In the genomic region with DNA sequence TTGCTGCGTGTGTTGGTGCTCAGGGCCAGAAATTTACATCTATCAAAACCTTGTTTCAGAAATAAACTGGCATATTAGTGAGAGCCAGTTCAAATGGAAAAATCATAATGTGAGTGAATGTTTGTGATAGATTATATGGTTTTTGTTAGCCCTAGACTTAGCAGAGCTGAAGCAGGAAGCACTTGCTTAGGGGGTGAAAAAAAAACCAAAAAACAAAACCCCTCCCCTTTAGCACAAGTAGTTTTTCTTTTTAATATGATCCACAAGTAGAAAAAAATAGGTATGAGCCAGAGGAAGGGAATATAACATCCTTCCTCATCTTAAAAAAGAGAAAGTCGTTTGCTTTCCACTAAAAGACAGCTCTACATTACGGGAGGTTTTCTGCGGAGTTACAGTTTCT, we compare ENCODE assay signal across 8 mouse cellular contexts. TPM values are rescaled to one million over a fixed set of nuclear protein-coding genes. Genes with fewer than 3 reads are reported as not detected.
DNase-seq lines count a peak whose midpoint lies in the region; ATAC-seq and TF ChIP-seq lines count a peak whose summit lies in the region.

No protein-coding gene starts in this region.

- no peaks in the 10 kb centered on the region for H3K9me3 ChIP-seq in embryonic facial prominence, embryonic 14.5 days (ENCODE audit: control insufficient read depth, low read length)
- no peaks in the 10 kb centered on the region for H3K9me3 ChIP-seq in intestine, postnatal 0 days (ENCODE audit: control insufficient read depth)
- no peaks in the 10 kb centered on the region for H3K9me3 ChIP-seq in neural tube, embryonic 13.5 days

- no peak for ATAC-seq in embryonic facial prominence, embryonic 14.5 days (ENCODE audit: low read depth)
- ATAC-seq in intestine, postnatal 0 days: no peak
- no peak for ATAC-seq in neural tube, embryonic 13.5 days (ENCODE audit: low read depth)
- no peak for ATAC-seq in monocyte, adult 5-6 weeks (replicated peaks; ENCODE audit: insufficient number of reproducible peaks, low FRiP score, low TSS enrichment, poor library complexity, severe bottlenecking)

- no peak for DNase-seq in lung, adult 2 months
- no peak for DNase-seq in lung, postnatal 36 days
- no peak for DNase-seq in embryonic facial prominence, embryonic 14.5 days (ENCODE audit: low spot score)
- DNase-seq in layer of hippocampus, adult 18-20 months (ENCODE audit: low spot score in 2 of 2): no peak
- no peak for DNase-seq in cerebellum, postnatal 10 days

- no peak for TF ChIP-seq CTCF in lung, adult 2 months (IDR thresholded peaks at IDR 0.05; ENCODE audit: insufficient read depth, low read length)
- no peak for TF ChIP-seq CTCF in intestine, postnatal 0 days (IDR thresholded peaks at IDR 0.05; ENCODE audit: low read depth)

- no peak overlapping the region for H3K27ac ChIP-seq in embryonic facial prominence, embryonic 14.5 days (replicated peaks; ENCODE audit: low read depth, low read length)
- H3K27ac ChIP-seq in intestine, postnatal 0 days (ENCODE audit: low read depth, low read length): no peak overlapping the region
- no peak overlapping the region for H3K27ac ChIP-seq in neural tube, embryonic 13.5 days (replicated peaks)

- peak overlapping the region; percentile 96 for H3K9ac ChIP-seq in embryonic facial prominence, embryonic 14.5 days (ENCODE audit: low read depth, low read length)
- peak overlapping the region; percentile 94 for H3K9ac ChIP-seq in intestine, postnatal 0 days (ENCODE audit: low read depth, low read length)
- peak overlapping the region; percentile 95 for H3K9ac ChIP-seq in neural tube, embryonic 13.5 days

- no peaks in the 10 kb centered on the region for H3K27me3 ChIP-seq in embryonic facial prominence, embryonic 14.5 days (replicated peaks; ENCODE audit: control insufficient read depth, insufficient read depth, low read length)
- H3K27me3 ChIP-seq in intestine, postnatal 0 days (replicated peaks; ENCODE audit: control insufficient read depth, insufficient read depth, low read length): no peaks in the 10 kb centered on the region
- H3K27me3 ChIP-seq in neural tube, embryonic 13.5 days: no peaks in the 10 kb centered on the region

- H3K4me3 ChIP-seq in lung, adult 2 months (replicated peaks; ENCODE audit: extremely low read depth, low read depth, low read length): peak overlapping the region; percentile 97
- H3K4me3 ChIP-seq in embryonic facial prominence, embryonic 14.5 days (ENCODE audit: low read depth, low read length): peak overlapping the region; percentile 91
- peak overlapping the region; percentile 88 for H3K4me3 ChIP-seq in intestine, postnatal 0 days (ENCODE audit: low read depth, low read length)
- peak overlapping the region; percentile 93 for H3K4me3 ChIP-seq in neural tube, embryonic 13.5 days

- peaks cover 10% of the 10 kb centered on the region; the same call in 1 of the 2 replicates for H3K4me1 ChIP-seq in lung, adult 2 months (ENCODE audit: control insufficient read depth, insufficient read depth, low read length)
- peaks cover 15% of the 10 kb centered on the region for H3K4me1 ChIP-seq in embryonic facial prominence, embryonic 14.5 days (ENCODE audit: control insufficient read depth, insufficient read depth, low read length)
- H3K4me1 ChIP-seq in intestine, postnatal 0 days (replicated peaks; ENCODE audit: control insufficient read depth, insufficient read depth, low read length): 0 out of 2 replicates have a peak, but pooled peaks cover 2% of the 10 kb centered on the region
- H3K4me1 ChIP-seq in neural tube, embryonic 13.5 days (replicated peaks): peaks cover 40% of the 10 kb centered on the region

- H3K36me3 ChIP-seq in embryonic facial prominence, embryonic 14.5 days (ENCODE audit: control insufficient read depth, insufficient read depth, low read length): peaks cover 48% of the 10 kb centered on the region
- peaks cover 33% of the 10 kb centered on the region for H3K36me3 ChIP-seq in intestine, postnatal 0 days (ENCODE audit: control insufficient read depth, insufficient read depth)
- peaks cover 43% of the 10 kb centered on the region for H3K36me3 ChIP-seq in neural tube, embryonic 13.5 days

- WGBS in lung, adult 2 months: 16% methylated on average over 4 of the region's 4 CpGs
- WGBS in embryonic facial prominence, embryonic 14.5 days: 31% methylated on average over 4 of the region's 4 CpGs
- 18% methylated on average over 4 of the region's 4 CpGs for WGBS in intestine, postnatal 0 days
- 57% methylated on average over 4 of the region's 4 CpGs for WGBS in neural tube, embryonic 13.5 days

- no peak for TF ChIP-seq POLR2A in lung, adult 2 months (IDR thresholded peaks at IDR 0.05; ENCODE audit: borderline replicate concordance, extremely low read depth, low read depth, low read length)

- peak overlapping the region; percentile 73 for H3K4me2 ChIP-seq in embryonic facial prominence, embryonic 14.5 days (ENCODE audit: low read depth, low read length)
- peak overlapping the region; percentile 64 for H3K4me2 ChIP-seq in intestine, postnatal 0 days (replicated peaks; ENCODE audit: low read depth)
- peak overlapping the region; percentile 79 for H3K4me2 ChIP-seq in neural tube, embryonic 13.5 days

RNA-seq across cellular contexts. Expression of a gene that starts 22.8 kb away (rescaled TPM):
- polyA plus RNA-seq in lung, adult 2 months (2012; rRNA removed): 0.10 and 0.49 TPM in 2 replicates
- 47.5 and 56.6 TPM in 2 replicates for polyA plus RNA-seq in embryonic facial prominence, embryonic 14.5 days (2014; fragmentation: Nextera tagmentation; extraction: Ambion mirVana)
- polyA plus RNA-seq in intestine, postnatal 0 days (2015; fragmentation: Nextera tagmentation; extraction: Ambion mirVana): 15.6 and 18.7 TPM in 2 replicates
- 13.4 and 19.5 TPM in 2 replicates for polyA plus RNA-seq in neural tube, embryonic 13.5 days (2015; fragmentation: Nextera tagmentation; extraction: Ambion mirVana)
- total RNA-seq in layer of hippocampus, adult 18-20 months (2021): under 1 TPM; 0.51 to 0.62 TPM
- 0.67 to 2.8 TPM (median 1.3 TPM) in 3 replicates for total RNA-seq in monocyte, adult 5-6 weeks (2017)

RNA-seq across cellular contexts. Expression of a gene that starts 23.0 kb away (rescaled TPM):
- polyA plus RNA-seq in lung, adult 2 months (2012; rRNA removed): 0.81 and 1.3 TPM in 2 replicates
- 15.3 and 17.9 TPM in 2 replicates for polyA plus RNA-seq in embryonic facial prominence, embryonic 14.5 days (2014; fragmentation: Nextera tagmentation; extraction: Ambion mirVana)
- polyA plus RNA-seq in intestine, postnatal 0 days (2015; fragmentation: Nextera tagmentation; extraction: Ambion mirVana): 6.6 and 6.7 TPM in 2 replicates
- 5.1 and 7.8 TPM in 2 replicates for polyA plus RNA-seq in neural tube, embryonic 13.5 days (2015; fragmentation: Nextera tagmentation; extraction: Ambion mirVana)
- total RNA-seq in layer of hippocampus, adult 18-20 months (2021): 1 to 10 TPM in 1 of 2 experiments, under 1 TPM in 1; 0.79 to 1.2 TPM
- total RNA-seq in monocyte, adult 5-6 weeks (2017): 0.67 to 1.1 TPM in 2 of 3 replicates, not detected in the other

RNA-seq across cellular contexts. Expression of a gene that starts 47.8 kb away (rescaled TPM):
- polyA plus RNA-seq in lung, adult 2 months (2012; rRNA removed): 71.9 and 99.6 TPM in 2 replicates
- 68.5 and 69.6 TPM in 2 replicates for polyA plus RNA-seq in embryonic facial prominence, embryonic 14.5 days (2014; fragmentation: Nextera tagmentation; extraction: Ambion mirVana)
- polyA plus RNA-seq in intestine, postnatal 0 days (2015; fragmentation: Nextera tagmentation; extraction: Ambion mirVana): 73.2 and 76.1 TPM in 2 replicates
- 70.9 and 73.0 TPM in 2 replicates for polyA plus RNA-seq in neural tube, embryonic 13.5 days (2015; fragmentation: Nextera tagmentation; extraction: Ambion mirVana)
- total RNA-seq in layer of hippocampus, adult 18-20 months (2021): 100 to 1,000 TPM; 154 to 166 TPM
- total RNA-seq in monocyte, adult 5-6 weeks (2017): 78.2 to 92.9 TPM (median 91.0 TPM) in 3 replicates

RNA-seq across cellular contexts. Expression of a gene that starts 47.9 kb away (rescaled TPM):
- 0.36 and 0.78 TPM in 2 replicates for polyA plus RNA-seq in lung, adult 2 months (2012; rRNA removed)
- 0.22 and 0.29 TPM in 2 replicates for polyA plus RNA-seq in embryonic facial prominence, embryonic 14.5 days (2014; fragmentation: Nextera tagmentation; extraction: Ambion mirVana)
- 0.38 TPM in 2 replicates for polyA plus RNA-seq in intestine, postnatal 0 days (2015; fragmentation: Nextera tagmentation; extraction: Ambion mirVana)
- polyA plus RNA-seq in neural tube, embryonic 13.5 days (2015; fragmentation: Nextera tagmentation; extraction: Ambion mirVana): 0.43 and 0.71 TPM in 2 replicates
- total RNA-seq in layer of hippocampus, adult 18-20 months (2021): under 1 TPM; 0.64 to 0.76 TPM
- total RNA-seq in monocyte, adult 5-6 weeks (2017): 0.87 TPM in 1 of 3 replicates, not detected in the others
